Mouse (Mus musculus) brain, embryonic 14.5 days (tissue): Measurements from ENCODE around the gene Itpr1.

Source experiments
- CTCF ChIP-seq: fragments of 200-500 bp; IDR thresholded peaks from 2 replicates; pipeline ENCODE4 v1.5.1; 2012; ENCODE audit warnings: inconsistent platforms, mild to moderate bottlenecking, moderate library complexity, borderline replicate concordance; ENCODE audit not compliant: insufficient read depth, insufficient read length; ENCODE audit errors: extremely low read depth
- POLR2A ChIP-seq: fragments of 200-500 bp; IDR thresholded peaks from 2 replicates; pipeline ENCODE4 v1.6.1; 2012; ENCODE audit warnings: mild to moderate bottlenecking, inconsistent platforms, borderline replicate concordance; ENCODE audit not compliant: poor library complexity, insufficient read depth, insufficient read length, severe bottlenecking; ENCODE audit errors: extremely low read depth

DNA sequence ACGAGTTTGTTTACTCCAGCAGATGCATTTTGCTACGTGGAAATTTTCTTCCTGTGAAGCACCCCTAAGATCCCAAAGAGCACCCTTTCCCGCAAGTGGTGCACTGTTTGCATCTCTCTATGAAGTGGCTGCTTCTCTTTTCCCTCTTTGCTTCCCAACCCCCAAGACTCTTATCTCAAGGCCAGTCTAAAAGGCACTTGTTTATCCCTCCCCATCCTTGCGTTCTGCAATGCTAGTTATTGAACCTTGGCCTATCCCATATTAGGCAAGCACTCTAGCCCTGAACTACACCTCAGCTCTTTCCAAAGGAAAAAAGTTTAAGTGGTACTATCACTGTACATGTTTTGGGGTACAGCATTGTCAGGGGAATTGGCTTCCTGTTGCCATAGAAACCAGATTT, 198.3 kb downstream of the Itpr1 start:
- no peak for TF ChIP-seq CTCF
- no peak for TF ChIP-seq POLR2A
